Mouse (Mus musculus) erythroblast, embryonic 14.5 days (primary cell): ENCODE results near the gene Psmb9. TPM values are rescaled to one million over a fixed set of nuclear protein-coding genes. Genes with fewer than 3 reads are reported as not detected.

ENCODE experiments used
- H3K27me3 ChIP-seq: 2 replicates; pipeline ENCODE4 v1.6.1; 2012; ENCODE audit warnings: inconsistent platforms; ENCODE audit not compliant: control insufficient read depth
- H3K36me3 ChIP-seq: 2 replicates; pipeline ENCODE4 v1.6.1; 2012; ENCODE audit warnings: mild to moderate bottlenecking, inconsistent platforms; ENCODE audit not compliant: control insufficient read depth
- H3K4me1 ChIP-seq: 2 replicates; pipeline ENCODE4 v1.6.1; 2012; ENCODE audit warnings: inconsistent platforms; ENCODE audit not compliant: control insufficient read depth
- H3K4me3 ChIP-seq: replicated peaks from 2 replicates; pipeline ENCODE3; 2012; ENCODE audit warnings: moderate library complexity, mild to moderate bottlenecking, inconsistent platforms
- H3K9me3 ChIP-seq: 2 replicates; pipeline ENCODE4 v1.6.1; 2012; ENCODE audit warnings: low read length, inconsistent platforms, mixed read lengths; ENCODE audit not compliant: control insufficient read depth
- GATA1 ChIP-seq: IDR thresholded peaks from 2 replicates; pipeline ENCODE4 v1.6.1; 2012; ENCODE audit warnings: low read length, inconsistent platforms, mixed read lengths
- TAL1 ChIP-seq: IDR thresholded peaks from 3 replicates; pipeline ENCODE4 v1.6.1; 2012; ENCODE audit warnings: low read length, inconsistent platforms, mixed read lengths
- polyA plus RNA-seq: library from polyadenylated mRNA; stranded (reverse); fragments of >175 nt; gene quantifications from 2 replicates; pipeline ENCODE4 v1.2.3, GENCODE M21; 2012

Psmb9 gene
- polyA plus RNA-seq, 1 experiment = 0.05 TPM

- TF ChIP-seq TAL1 (no peak), GATA1 (no peak)
- Histone ChIP-seq H3K4me1 (peaks cover 4% of the 10 kb centered on the region; the same call in 1 of the 2 replicates), H3K36me3 (no peaks in the 10 kb centered on the region), H3K27me3 (peaks cover 3% of the 10 kb centered on the region), H3K4me3 (no peak overlapping the region), H3K9me3 (peaks cover 20% of the 10 kb centered on the region)
Observed at GRCm38 (mm10) chr17:34174075-34174474, 13.5 kb downstream of the Psmb9 start.

GRCm38 (mm10) chr17:34172528-34172927 lies 15.0 kb downstream of the Psmb9 start:
- Histone ChIP-seq H3K4me3 (no peak overlapping the region), H3K4me1 (peaks cover 4% of the 10 kb centered on the region; the same call in 1 of the 2 replicates), H3K36me3 (no peaks in the 10 kb centered on the region), H3K9me3 (peaks cover 19% of the 10 kb centered on the region), H3K27me3 (peaks cover 7% of the 10 kb centered on the region)
- TF ChIP-seq TAL1 = no peak
- no peak for TF ChIP-seq GATA1

- Histone ChIP-seq H3K4me3 (no peak overlapping the region), H3K9me3 (peaks cover 8% of the 10 kb centered on the region), H3K4me1 (peaks cover 4% of the 10 kb centered on the region; the same call in 1 of the 2 replicates), H3K27me3 (peaks cover 7% of the 10 kb centered on the region), H3K36me3 (no peaks in the 10 kb centered on the region)
- no peak for TF ChIP-seq GATA1
- TF ChIP-seq TAL1 = no peak
Observed at GRCm38 (mm10) chr17:34170877-34171498, 16.6 kb downstream of the Psmb9 start.

- Histone ChIP-seq H3K4me1 (peaks cover 4% of the 10 kb centered on the region; the same call in 1 of the 2 replicates), H3K9me3 (peaks cover 11% of the 10 kb centered on the region), H3K36me3 (no peaks in the 10 kb centered on the region), H3K4me3 (no peak overlapping the region), H3K27me3 (peaks cover 7% of the 10 kb centered on the region)
- TF ChIP-seq GATA1 (no peak), TAL1 (no peak)
Observed at GRCm38 (mm10) chr17:34170487-34170876, 17.1 kb downstream of the Psmb9 start.

GRCm38 (mm10) chr17:34169279-34169678 lies 18.3 kb downstream of the Psmb9 start:
- peaks cover 12% of the 10 kb centered on the region for H3K9me3 ChIP-seq
- TF ChIP-seq TAL1 = no peak
- TF ChIP-seq GATA1 = no peak
- H3K4me1 ChIP-seq = peaks cover 4% of the 10 kb centered on the region; the same call in 1 of the 2 replicates
- H3K36me3 ChIP-seq = no peaks in the 10 kb centered on the region
- no peak overlapping the region for H3K4me3 ChIP-seq
- peaks cover 7% of the 10 kb centered on the region for H3K27me3 ChIP-seq

GRCm38 (mm10) chr17:34165033-34165730 lies 22.4 kb downstream of the Psmb9 start:
- H3K4me3 ChIP-seq = no peak overlapping the region
- TF ChIP-seq TAL1 (no peak), GATA1 (no peak)
- no peaks in the 10 kb centered on the region for H3K36me3 ChIP-seq
- no peaks in the 10 kb centered on the region for H3K4me1 ChIP-seq
- peaks cover 8% of the 10 kb centered on the region for H3K9me3 ChIP-seq
- peaks cover 4% of the 10 kb centered on the region; the same call in 1 of the 2 replicates for H3K27me3 ChIP-seq

- H3K27me3 ChIP-seq = peaks cover 4% of the 10 kb centered on the region; the same call in 1 of the 2 replicates
- TF ChIP-seq TAL1 (no peak), GATA1 (no peak)
- no peak overlapping the region for H3K4me3 ChIP-seq
- H3K4me1 ChIP-seq = no peaks in the 10 kb centered on the region
- H3K9me3 ChIP-seq = peaks cover 6% of the 10 kb centered on the region
- H3K36me3 ChIP-seq = no peaks in the 10 kb centered on the region
Observed at GRCm38 (mm10) chr17:34164202-34164895, 23.2 kb downstream of the Psmb9 start.

GRCm38 (mm10) chr17:34155534-34155933 lies 32.0 kb downstream of the Psmb9 start:
- Histone ChIP-seq H3K27me3 (no peaks in the 10 kb centered on the region), H3K4me3 (no peak overlapping the region), H3K4me1 (no peaks in the 10 kb centered on the region), H3K36me3 (no peaks in the 10 kb centered on the region), H3K9me3 (no peaks in the 10 kb centered on the region)
- TF ChIP-seq GATA1 = no peak
- TF ChIP-seq TAL1 = no peak

GRCm38 (mm10) chr17:34152923-34153322 lies 34.6 kb downstream of the Psmb9 start, which contains the start of gene H2-DMb1:
Gene H2-DMb1 (plus strand): TSS chr17:34153072.
- Histone ChIP-seq H3K27me3 (no peaks in the 10 kb centered on the region), H3K4me3 (no peak within 1 kb of the TSS), H3K36me3 (no peaks in the 10 kb centered on the region), H3K4me1 (no peaks in the 10 kb centered on the region), H3K9me3 (no peaks in the 10 kb centered on the region)
- TF ChIP-seq TAL1 (no peak), GATA1 (no peak)
